Mouse (Mus musculus) retina, postnatal 1 day (tissue): ENCODE data around the gene Crlf2.

Source experiments
- DNase-seq: peaks from one replicate; pipeline ENCODE4 v3.0.0-alpha.2; 2012

Gene Crlf2

GRCm38 (mm10) chr5:109547112-109547511 is 11.7 kb downstream of the Crlf2 start:
- no peak for DNase-seq

- no peak for DNase-seq
Observed at GRCm38 (mm10) chr5:109509679-109510078, 49.1 kb downstream of the Crlf2 start.

GRCm38 (mm10) chr5:109506729-109507128 is 52.1 kb downstream of the Crlf2 start:
- peak; percentile 42 for DNase-seq
